Mouse (Mus musculus): ENCODE measurements around the gene Clybl. TPM values are rescaled to one million over a fixed set of nuclear protein-coding genes. Genes with fewer than 3 reads are reported as not detected.

Gene Clybl
- polyA plus RNA-seq, 1 experiment, result 30.9 TPM

DNA sequence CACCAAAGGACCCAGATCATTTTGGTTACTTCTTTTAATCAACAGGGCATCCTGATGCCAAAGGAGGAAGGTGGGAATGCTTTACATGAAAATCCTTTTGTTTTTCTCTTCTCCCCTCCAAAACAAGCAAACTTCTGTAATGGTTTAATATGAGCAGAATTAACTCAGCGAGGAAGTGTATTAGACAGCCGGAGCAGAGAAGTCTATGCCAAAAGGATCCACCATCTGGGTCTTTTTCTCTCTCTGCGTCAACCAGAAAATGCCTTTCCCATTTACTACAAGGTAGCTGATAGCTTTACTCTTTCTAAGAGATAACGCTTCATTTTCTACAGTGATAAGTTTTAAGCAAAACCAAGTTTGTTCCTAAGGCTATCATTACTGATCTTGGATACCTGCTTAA is 168.3 kb downstream of the Clybl start:
- TF ChIP-seq SRF (IDR thresholded peaks at IDR 0.05; ENCODE audit: control insufficient read depth, insufficient read length, low read depth) (no peak), TCF3 (IDR thresholded peaks at IDR 0.05; ENCODE audit: insufficient read length, low read depth) (no peak), REST (IDR thresholded peaks at IDR 0.05; ENCODE audit: insufficient read depth, insufficient read length) (no peak), POLR2A (IDR thresholded peaks at IDR 0.05; ENCODE audit: insufficient read length, low read depth) (no peak), MYOG (IDR thresholded peaks at IDR 0.05; ENCODE audit: control insufficient read depth in 1 of 3, insufficient read depth in 1 of 3, insufficient read length in 2 of 3, low read depth in 2 of 3) (no peak), CEBPB (IDR thresholded peaks at IDR 0.05; ENCODE audit: insufficient read depth, poor library complexity, severe bottlenecking) (no peak), USF1 (IDR thresholded peaks at IDR 0.05; ENCODE audit: low read depth) (no peak), MYOD1 (IDR thresholded peaks at IDR 0.05; ENCODE audit: control insufficient read depth in 1 of 3, insufficient read length in 2 of 3, low read depth in 2 of 3) (no peak), POLR2AphosphoS2 (IDR thresholded peaks at IDR 0.05; ENCODE audit: insufficient read length, low read depth) (no peak)
- H3K4me3 ChIP-seq, result no peak overlapping the region
- H3ac ChIP-seq (ENCODE audit: control insufficient read depth, insufficient read length), result no peak overlapping the region
- H3K4me2 ChIP-seq (ENCODE audit: low read depth), result no peak overlapping the region
- H3K27me3 ChIP-seq (ENCODE audit: control insufficient read depth, insufficient read depth, insufficient read length), result no peaks in the 10 kb centered on the region
- H3K36me3 ChIP-seq (ENCODE audit: control insufficient read depth, insufficient read depth), result no peaks in the 10 kb centered on the region
- no peaks in the 10 kb centered on the region for H3K79me2 ChIP-seq (ENCODE audit: control insufficient read depth, insufficient read depth)

- Histone ChIP-seq H3K27me3 (ENCODE audit: control insufficient read depth, insufficient read depth, insufficient read length) (no peaks in the 10 kb centered on the region), H3K36me3 (ENCODE audit: control insufficient read depth, insufficient read depth) (no peaks in the 10 kb centered on the region), H3ac (ENCODE audit: control insufficient read depth, insufficient read length) (no peak overlapping the region), H3K4me2 (ENCODE audit: low read depth) (no peak overlapping the region), H3K4me3 (no peak overlapping the region), H3K79me2 (ENCODE audit: control insufficient read depth, insufficient read depth) (no peaks in the 10 kb centered on the region)
- TF ChIP-seq POLR2AphosphoS2 (IDR thresholded peaks at IDR 0.05; ENCODE audit: insufficient read length, low read depth), result no peak
- TF ChIP-seq TCF3 (IDR thresholded peaks at IDR 0.05; ENCODE audit: insufficient read length, low read depth), result no peak
- TF ChIP-seq SRF (IDR thresholded peaks at IDR 0.05; ENCODE audit: control insufficient read depth, insufficient read length, low read depth), result no peak
- no peak for TF ChIP-seq POLR2A (IDR thresholded peaks at IDR 0.05; ENCODE audit: insufficient read length, low read depth)
Observed at GRCm38 (mm10) chr14:122350766-122351165, 169.3 kb downstream of the Clybl start.

GRCm38 (mm10) chr14:122357316-122357715 is 175.8 kb downstream of the Clybl start:
- H3ac ChIP-seq (ENCODE audit: control insufficient read depth, insufficient read length), result no peak overlapping the region
- no peaks in the 10 kb centered on the region for H3K27me3 ChIP-seq (ENCODE audit: control insufficient read depth, insufficient read depth, insufficient read length)
- no peaks in the 10 kb centered on the region for H3K36me3 ChIP-seq (ENCODE audit: control insufficient read depth, insufficient read depth)
- no peak overlapping the region for H3K4me3 ChIP-seq
- TF ChIP-seq REST (IDR thresholded peaks at IDR 0.05; ENCODE audit: insufficient read depth, insufficient read length), result no peak
- no peak for TF ChIP-seq CEBPB (IDR thresholded peaks at IDR 0.05; ENCODE audit: insufficient read depth, poor library complexity, severe bottlenecking)
- TF ChIP-seq MAX (IDR thresholded peaks at IDR 0.05; ENCODE audit: low read depth), result no peak
- no peak for TF ChIP-seq TCF12 (IDR thresholded peaks at IDR 0.05; ENCODE audit: insufficient read depth, poor library complexity, severe bottlenecking)
- no peak for TF ChIP-seq POLR2AphosphoS2 (IDR thresholded peaks at IDR 0.05; ENCODE audit: insufficient read length, low read depth)
- TF ChIP-seq E2F4 (IDR thresholded peaks at IDR 0.05; ENCODE audit: insufficient read depth), result no peak
- TF ChIP-seq POLR2A (IDR thresholded peaks at IDR 0.05; ENCODE audit: insufficient read length, low read depth), result no peak
- no peak overlapping the region for H3K4me2 ChIP-seq (ENCODE audit: low read depth)
- no peaks in the 10 kb centered on the region for H3K79me2 ChIP-seq (ENCODE audit: control insufficient read depth, insufficient read depth)

- peaks cover 3% of the 10 kb centered on the region for H3K27me3 ChIP-seq (ENCODE audit: control insufficient read depth, insufficient read depth, insufficient read length)
- TF ChIP-seq MYOD1 (IDR thresholded peaks at IDR 0.05; ENCODE audit: control insufficient read depth in 1 of 3, insufficient read length in 2 of 3, low read depth in 2 of 3) (no peak), USF1 (IDR thresholded peaks at IDR 0.05; ENCODE audit: low read depth) (no peak), TCF12 (IDR thresholded peaks at IDR 0.05; ENCODE audit: insufficient read depth, poor library complexity, severe bottlenecking) (no peak), SRF (IDR thresholded peaks at IDR 0.05; ENCODE audit: control insufficient read depth, insufficient read length, low read depth) (no peak), CEBPB (IDR thresholded peaks at IDR 0.05; ENCODE audit: insufficient read depth, poor library complexity, severe bottlenecking) (no peak), POLR2A (IDR thresholded peaks at IDR 0.05; ENCODE audit: insufficient read length, low read depth) (no peak), REST (IDR thresholded peaks at IDR 0.05; ENCODE audit: insufficient read depth, insufficient read length) (no peak), POLR2AphosphoS2 (IDR thresholded peaks at IDR 0.05; ENCODE audit: insufficient read length, low read depth) (no peak), MAX (IDR thresholded peaks at IDR 0.05; ENCODE audit: low read depth) (no peak), E2F4 (IDR thresholded peaks at IDR 0.05; ENCODE audit: insufficient read depth) (no peak)
- H3ac ChIP-seq (ENCODE audit: control insufficient read depth, insufficient read length), result no peak overlapping the region
Observed at GRCm38 (mm10) chr14:122358592-122358991, 177.1 kb downstream of the Clybl start.

DNA sequence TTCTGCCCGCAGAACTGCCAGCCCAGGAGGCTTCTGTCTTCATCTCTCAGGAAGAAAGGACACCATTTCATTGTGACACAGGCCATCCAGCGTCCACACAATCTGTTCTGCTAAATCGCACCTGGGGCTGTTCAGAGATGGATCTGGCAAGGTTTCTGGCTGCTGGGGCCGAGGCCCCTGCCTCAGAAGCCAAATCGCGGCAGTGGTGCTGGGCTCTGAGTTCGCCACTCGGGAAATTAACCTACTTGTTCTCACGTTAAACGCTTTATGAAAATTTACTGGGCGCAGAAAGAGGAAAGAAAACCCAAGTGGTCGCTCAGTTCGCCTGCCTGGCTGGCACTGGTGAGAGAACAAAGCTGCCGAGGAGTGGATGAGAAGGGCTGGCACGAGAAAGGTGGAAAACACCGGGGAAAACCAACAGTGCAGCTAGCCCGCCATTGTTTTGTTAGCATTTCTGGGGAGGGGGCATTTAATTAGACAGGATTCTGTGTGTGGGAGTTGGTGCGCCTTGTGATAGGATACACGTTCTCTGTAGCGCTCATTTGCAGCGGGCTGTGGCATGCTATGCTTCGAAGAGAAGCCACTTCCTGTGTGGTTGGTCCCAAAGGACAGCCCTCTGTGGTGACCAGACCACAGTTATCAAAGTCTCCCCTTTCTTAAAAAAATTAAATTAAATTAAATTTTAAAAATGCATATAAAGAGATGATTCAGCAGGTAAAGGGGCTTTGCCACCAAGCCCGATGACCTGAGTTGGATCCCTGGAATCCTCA is 177.8 kb downstream of the Clybl start:
- no peaks in the 10 kb centered on the region for H3K79me2 ChIP-seq (ENCODE audit: control insufficient read depth, insufficient read depth)

More at GRCm38 (mm10) chr14:122358592-122358991, 177.1 kb downstream of the Clybl start:
- Histone ChIP-seq H3K4me2 (ENCODE audit: low read depth) (no peak overlapping the region), H3K4me3 (no peak overlapping the region), H3K79me2 (ENCODE audit: control insufficient read depth, insufficient read depth) (no peaks in the 10 kb centered on the region), H3K36me3 (ENCODE audit: control insufficient read depth, insufficient read depth) (no peaks in the 10 kb centered on the region)

More for the DNA sequence above, 177.8 kb downstream of the Clybl start:
- Histone ChIP-seq H3K4me2 (ENCODE audit: low read depth) (no peak overlapping the region), H3K36me3 (ENCODE audit: control insufficient read depth, insufficient read depth) (no peaks in the 10 kb centered on the region), H3ac (ENCODE audit: control insufficient read depth, insufficient read length) (no peak overlapping the region), H3K27me3 (ENCODE audit: control insufficient read depth, insufficient read depth, insufficient read length) (peaks cover 3% of the 10 kb centered on the region), H3K4me3 (no peak overlapping the region)
- TF ChIP-seq USF1 (IDR thresholded peaks at IDR 0.05; ENCODE audit: low read depth), result no peak
- TF ChIP-seq SRF (IDR thresholded peaks at IDR 0.05; ENCODE audit: control insufficient read depth, insufficient read length, low read depth), result no peak
- TF ChIP-seq MAX (IDR thresholded peaks at IDR 0.05; ENCODE audit: low read depth), result no peak
- no peak for TF ChIP-seq TCF3 (IDR thresholded peaks at IDR 0.05; ENCODE audit: insufficient read length, low read depth)
- no peak for TF ChIP-seq TCF12 (IDR thresholded peaks at IDR 0.05; ENCODE audit: insufficient read depth, poor library complexity, severe bottlenecking)
- TF ChIP-seq POLR2A (IDR thresholded peaks at IDR 0.05; ENCODE audit: insufficient read length, low read depth), result no peak
